Mouse (Mus musculus) heart, adult 2 months (tissue): ENCODE data around the gene Rbms1.

ENCODE experiments used
- CTCF ChIP-seq: fragments of 200-600 bp; IDR thresholded peaks from 2 replicates; pipeline ENCODE4 v1.8.1; 2022; ENCODE audit warnings: antibody characterized with exemption, mild to moderate bottlenecking, moderate library complexity
- POLR2A ChIP-seq: fragments of 200-500 bp; IDR thresholded peaks from 2 replicates; pipeline ENCODE4 v1.6.1; 2011; ENCODE audit warnings: mild to moderate bottlenecking, low read depth, low read length, control low read depth; ENCODE audit not compliant: insufficient read depth

- TF ChIP-seq CTCF (no peak), POLR2A (no peak)
Measured at GRCm38 (mm10) chr2:60839498-60839897, 123.5 kb downstream of the Rbms1 start.
